Mouse (Mus musculus) heart, embryonic 15.5 days (tissue): ENCODE measurements around the gene Nlrx1. TPM values are rescaled to one million over a fixed set of nuclear protein-coding genes. Genes with fewer than 3 reads are reported as not detected.

Experiments used
- ATAC-seq: fragments of 200-750 bp; cut with Nextera tagmentation; replicated peaks from 2 replicates; pipeline ENCODE4 v1.8.0; 2017; ENCODE audit warnings: low read depth, moderate TSS enrichment; ENCODE audit not compliant: insufficient number of reproducible peaks, insufficient read depth, low FRiP score
- H3K27ac ChIP-seq: fragments of 300-500 bp; sonication (generic); 2 replicates; pipeline ENCODE4 v1.5.1; 2015; ENCODE audit warnings: mild to moderate bottlenecking, inconsistent platforms
- H3K27me3 ChIP-seq: fragments of 300-500 bp; sonication (generic); 2 replicates; pipeline ENCODE4 v1.6.1; 2015; ENCODE audit warnings: inconsistent platforms
- H3K36me3 ChIP-seq: fragments of 300-500 bp; sonication (generic); 2 replicates; pipeline ENCODE4 v1.6.1; 2015; ENCODE audit warnings: mild to moderate bottlenecking, inconsistent platforms
- H3K4me1 ChIP-seq: fragments of 300-500 bp; sonication (generic); replicated peaks from 2 replicates; pipeline ENCODE4 v1.6.1; 2015; ENCODE audit warnings: inconsistent platforms
- H3K4me2 ChIP-seq: fragments of 300-500 bp; sonication (generic); 2 replicates; pipeline ENCODE4 v1.6.1; 2015; ENCODE audit warnings: inconsistent platforms, mild to moderate bottlenecking, moderate library complexity
- H3K4me3 ChIP-seq: fragments of 300-500 bp; sonication (generic); 2 replicates; pipeline ENCODE4 v1.5.1; 2015; ENCODE audit warnings: mild to moderate bottlenecking, inconsistent platforms
- H3K9ac ChIP-seq: fragments of 300-500 bp; sonication (generic); 2 replicates; pipeline ENCODE4 v1.6.1; 2015; ENCODE audit warnings: mild to moderate bottlenecking, inconsistent platforms
- H3K9me3 ChIP-seq: fragments of 300-500 bp; sonication (generic); replicated peaks from 2 replicates; pipeline ENCODE4 v1.6.1; 2016; ENCODE audit warnings: inconsistent platforms
- WGBS: fragments of 180-500 bp; shearing (Covaris S2); methylation state at CpG from one replicate; pipeline ENCODE4 v1.1.7; 2015; ENCODE audit warnings: mixed read lengths; 5-methylcytosine and 5-hydroxymethylcytosine counted together
- polyA plus RNA-seq: library from polyadenylated mRNA; unstranded; fragments of >200 nt; fragmentation: Nextera tagmentation; extraction: Ambion mirVana; gene quantifications from 2 replicates; pipeline ENCODE4 v1.2.1, GENCODE M21; 2015

Gene Nlrx1
- polyA plus RNA-seq, 1 experiment from 2014 or later: 7.3 TPM

GRCm38 (mm10) chr9:44234479-44235427, 33.6 kb downstream of the Nlrx1 start:
- Histone ChIP-seq H3K27me3 (no peaks in the 10 kb centered on the region), H3K36me3 (no peaks in the 10 kb centered on the region), H3K9me3 (no peaks in the 10 kb centered on the region), H3K4me3 (peak overlapping the region; percentile 90), H3K9ac (0 out of 2 replicates have a peak overlapping the region, but pooled peaks have one; percentile 18), H3K4me1 (peaks cover 29% of the 10 kb centered on the region), H3K4me2 (peak overlapping the region; percentile 62), H3K27ac (peak overlapping the region; percentile 74)
- ATAC-seq: no peak
- 21% methylated on average over 19 of the region's 19 CpGs for WGBS

GRCm38 (mm10) chr9:44233802-44234478, 34.5 kb downstream of the Nlrx1 start, which contains the start of gene Cbl:
TSS of gene Cbl (minus strand) at chr9:44234049.
- no peaks in the 10 kb centered on the region for H3K36me3 ChIP-seq
- peak within 1 kb of the TSS; percentile 97 for H3K27ac ChIP-seq
- H3K9ac ChIP-seq: peak within 1 kb of the TSS; percentile 94
- peak within 1 kb of the TSS; percentile 72 for H3K4me2 ChIP-seq
- no peaks in the 10 kb centered on the region for H3K9me3 ChIP-seq
- peak within 1 kb of the TSS; percentile 90 for H3K4me3 ChIP-seq
- under 1% methylated on average over 74 of the region's 76 CpGs for WGBS
- no peaks in the 10 kb centered on the region for H3K27me3 ChIP-seq
- ATAC-seq: peak; percentile 90
- H3K4me1 ChIP-seq: peaks cover 33% of the 10 kb centered on the region

- ATAC-seq: peak; percentile 61
- Histone ChIP-seq H3K9ac (peak overlapping the region; percentile 94), H3K27me3 (no peaks in the 10 kb centered on the region), H3K4me3 (peak overlapping the region; percentile 90), H3K9me3 (no peaks in the 10 kb centered on the region), H3K27ac (peak overlapping the region; percentile 97), H3K4me1 (peaks cover 33% of the 10 kb centered on the region), H3K4me2 (peak overlapping the region; percentile 72), H3K36me3 (no peaks in the 10 kb centered on the region)
- under 1% methylated on average over 40 of the region's 40 CpGs for WGBS
Observed at GRCm38 (mm10) chr9:44233021-44233801, 35.2 kb downstream of the Nlrx1 start.

- Histone ChIP-seq H3K4me1 (peaks cover 33% of the 10 kb centered on the region), H3K27ac (0 out of 2 replicates have a peak overlapping the region, but pooled peaks have one; percentile 7), H3K36me3 (no peaks in the 10 kb centered on the region), H3K4me3 (peak overlapping the region; percentile 90), H3K9ac (no peak overlapping the region), H3K9me3 (no peaks in the 10 kb centered on the region), H3K27me3 (no peaks in the 10 kb centered on the region), H3K4me2 (peak overlapping the region; percentile 72)
- no peak for ATAC-seq
Observed at GRCm38 (mm10) chr9:44231609-44232008, 36.8 kb downstream of the Nlrx1 start.

GRCm38 (mm10) chr9:44225993-44226392, 42.4 kb downstream of the Nlrx1 start:
- H3K4me3 ChIP-seq: no peak overlapping the region
- no peak overlapping the region for H3K4me2 ChIP-seq
- no peak overlapping the region for H3K27ac ChIP-seq
- no peaks in the 10 kb centered on the region for H3K9me3 ChIP-seq
- H3K27me3 ChIP-seq: no peaks in the 10 kb centered on the region
- no peak for ATAC-seq
- H3K4me1 ChIP-seq: peaks cover 22% of the 10 kb centered on the region
- whole genome bisulfite sequencing: 41% methylated on average over 6 of the region's 6 CpGs
- no peaks in the 10 kb centered on the region for H3K36me3 ChIP-seq
- no peak overlapping the region for H3K9ac ChIP-seq

- H3K4me3 ChIP-seq: no peak overlapping the region
- 94% methylated on average over 14 of the region's 14 CpGs for WGBS
- H3K36me3 ChIP-seq: 0 out of 2 replicates have a peak, but pooled peaks cover 10% of the 10 kb centered on the region
- H3K27me3 ChIP-seq: no peaks in the 10 kb centered on the region
- H3K4me2 ChIP-seq: no peak overlapping the region
- H3K9ac ChIP-seq: no peak overlapping the region
- H3K27ac ChIP-seq: no peak overlapping the region
- ATAC-seq: no peak
- no peaks in the 10 kb centered on the region for H3K9me3 ChIP-seq
- H3K4me1 ChIP-seq: no peaks in the 10 kb centered on the region
Observed at GRCm38 (mm10) chr9:44213538-44213937, 54.9 kb downstream of the Nlrx1 start.

GRCm38 (mm10) chr9:44212406-44212805, 56.0 kb downstream of the Nlrx1 start:
- H3K4me1 ChIP-seq: no peaks in the 10 kb centered on the region
- WGBS: 91% methylated on average over 4 of the region's 4 CpGs
- no peak overlapping the region for H3K4me3 ChIP-seq
- no peaks in the 10 kb centered on the region for H3K27me3 ChIP-seq
- no peak for ATAC-seq
- no peak overlapping the region for H3K4me2 ChIP-seq
- H3K27ac ChIP-seq: no peak overlapping the region
- H3K36me3 ChIP-seq: 0 out of 2 replicates have a peak, but pooled peaks cover 10% of the 10 kb centered on the region
- H3K9ac ChIP-seq: no peak overlapping the region
- no peaks in the 10 kb centered on the region for H3K9me3 ChIP-seq

GRCm38 (mm10) chr9:44209416-44209815, 59.0 kb downstream of the Nlrx1 start:
- no peaks in the 10 kb centered on the region for H3K27me3 ChIP-seq
- no peak overlapping the region for H3K9ac ChIP-seq
- no peaks in the 10 kb centered on the region for H3K4me1 ChIP-seq
- H3K36me3 ChIP-seq: 0 out of 2 replicates have a peak, but pooled peaks cover 10% of the 10 kb centered on the region
- H3K4me2 ChIP-seq: no peak overlapping the region
- no peaks in the 10 kb centered on the region for H3K9me3 ChIP-seq
- no peak overlapping the region for H3K4me3 ChIP-seq
- no peak overlapping the region for H3K27ac ChIP-seq
- 87% methylated on average over 4 of the region's 4 CpGs for WGBS
- no peak for ATAC-seq

GRCm38 (mm10) chr9:44207840-44208239, 60.6 kb downstream of the Nlrx1 start:
- no peak overlapping the region for H3K27ac ChIP-seq
- H3K4me3 ChIP-seq: no peak overlapping the region
- H3K27me3 ChIP-seq: no peaks in the 10 kb centered on the region
- ATAC-seq: no peak
- no peaks in the 10 kb centered on the region for H3K4me1 ChIP-seq
- no peaks in the 10 kb centered on the region for H3K9me3 ChIP-seq
- 92% methylated on average over 2 of the region's 2 CpGs for WGBS
- H3K4me2 ChIP-seq: no peak overlapping the region
- no peak overlapping the region for H3K9ac ChIP-seq
- H3K36me3 ChIP-seq: 0 out of 2 replicates have a peak, but pooled peaks cover 9% of the 10 kb centered on the region
